Mouse (Mus musculus) limb, embryonic 11.5 days (tissue): ENCODE data around the gene Tmem11. TPM values are rescaled to one million over a fixed set of nuclear protein-coding genes. Genes with fewer than 3 reads are reported as not detected.

Experiments
- ATAC-seq: fragments of 200-750 bp; cut with Nextera tagmentation; 2 replicates; pipeline ENCODE4 v1.8.0; 2017; ENCODE audit warnings: low read depth; ENCODE audit not compliant: insufficient number of reproducible peaks, low FRiP score, low TSS enrichment
- DNase-seq: peaks from one replicate; pipeline ENCODE4 v3.0.0-alpha.2; 2015; ENCODE audit warnings: low spot score
- H3K27ac ChIP-seq: fragments of 300-500 bp; sonication (generic); replicated peaks from 2 replicates; pipeline ENCODE4 v1.5.1; 2014; ENCODE audit warnings: low read depth, mild to moderate bottlenecking, low read length
- H3K27me3 ChIP-seq: fragments of 300-500 bp; sonication (generic); 2 replicates; pipeline ENCODE4 v1.6.1; 2014; ENCODE audit warnings: mild to moderate bottlenecking, low read length, mixed read lengths; ENCODE audit not compliant: control insufficient read depth, insufficient read depth
- H3K36me3 ChIP-seq: fragments of 300-500 bp; sonication (generic); 2 replicates; pipeline ENCODE4 v1.6.1; 2014; ENCODE audit warnings: mild to moderate bottlenecking, low read length, moderate library complexity, mixed read lengths; ENCODE audit not compliant: control insufficient read depth, insufficient read depth
- H3K4me1 ChIP-seq: fragments of 300-500 bp; sonication (generic); 2 replicates; pipeline ENCODE4 v1.6.1; 2014; ENCODE audit warnings: low read length, mixed read lengths; ENCODE audit not compliant: control insufficient read depth, insufficient read depth
- H3K4me2 ChIP-seq: fragments of 300-500 bp; sonication (generic); 2 replicates; pipeline ENCODE4 v1.6.1; 2014; ENCODE audit warnings: low read depth, mild to moderate bottlenecking, moderate library complexity; ENCODE audit not compliant: severe bottlenecking
- H3K4me3 ChIP-seq: fragments of 300-500 bp; sonication (generic); 2 replicates; pipeline ENCODE4 v1.5.1; 2014; ENCODE audit warnings: low read depth, low read length
- H3K9ac ChIP-seq: fragments of 300-500 bp; sonication (generic); 2 replicates; pipeline ENCODE4 v1.6.1; 2014; ENCODE audit warnings: mild to moderate bottlenecking, low read length
- H3K9me3 ChIP-seq: fragments of 300-500 bp; sonication (generic); 2 replicates; pipeline ENCODE4 v1.6.1; 2016; ENCODE audit warnings: low read length; ENCODE audit not compliant: control insufficient read depth
- WGBS: fragments of 180-500 bp; shearing (Covaris S2); extraction: QIAGEN DNeasy Blood & Tissue Kit; methylation state at CpG from one replicate; pipeline ENCODE4 v1.1.7; 2014; 5-methylcytosine and 5-hydroxymethylcytosine counted together
- polyA plus RNA-seq: library from polyadenylated mRNA; unstranded; fragments of >200 nt; fragmentation: Nextera tagmentation; extraction: Ambion mirVana; gene quantifications from 2 replicates; pipeline ENCODE4 v1.2.1, GENCODE M21; 2014

Gene Tmem11
- polyA plus RNA-seq, 1 experiment from 2014 or later: 74.5 TPM

DNA sequence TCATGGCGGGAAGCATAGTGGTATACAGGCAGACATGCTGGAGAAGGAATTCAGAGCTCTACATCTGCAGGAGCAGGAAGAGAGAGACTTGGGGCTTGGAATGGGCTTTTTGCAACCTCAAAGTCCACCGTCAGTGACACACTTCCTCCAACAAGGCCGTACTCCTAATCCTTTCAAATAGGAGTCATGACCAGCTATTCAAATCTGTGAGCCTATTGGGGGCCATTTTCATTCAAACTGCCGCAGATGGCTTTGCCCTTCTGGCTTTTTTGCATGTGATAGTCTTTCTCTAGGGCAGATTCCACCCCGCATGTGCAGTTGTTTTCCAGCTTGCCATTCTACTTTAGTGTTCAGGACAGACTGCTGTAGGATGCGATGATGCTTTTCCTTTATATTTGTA, 42.2 kb downstream of the Tmem11 start:
- H3K4me2 ChIP-seq: no peak overlapping the region
- H3K4me3 ChIP-seq: no peak overlapping the region
- no peak for ATAC-seq
- no peak for DNase-seq
- H3K36me3 ChIP-seq: no peaks in the 10 kb centered on the region
- no peak overlapping the region for H3K9ac ChIP-seq
- no peaks in the 10 kb centered on the region for H3K9me3 ChIP-seq
- H3K27me3 ChIP-seq: no peaks in the 10 kb centered on the region
- no peaks in the 10 kb centered on the region for H3K4me1 ChIP-seq
- H3K27ac ChIP-seq: no peak overlapping the region
- 97% methylated on average over 6 of the region's 6 CpGs for WGBS

DNA sequence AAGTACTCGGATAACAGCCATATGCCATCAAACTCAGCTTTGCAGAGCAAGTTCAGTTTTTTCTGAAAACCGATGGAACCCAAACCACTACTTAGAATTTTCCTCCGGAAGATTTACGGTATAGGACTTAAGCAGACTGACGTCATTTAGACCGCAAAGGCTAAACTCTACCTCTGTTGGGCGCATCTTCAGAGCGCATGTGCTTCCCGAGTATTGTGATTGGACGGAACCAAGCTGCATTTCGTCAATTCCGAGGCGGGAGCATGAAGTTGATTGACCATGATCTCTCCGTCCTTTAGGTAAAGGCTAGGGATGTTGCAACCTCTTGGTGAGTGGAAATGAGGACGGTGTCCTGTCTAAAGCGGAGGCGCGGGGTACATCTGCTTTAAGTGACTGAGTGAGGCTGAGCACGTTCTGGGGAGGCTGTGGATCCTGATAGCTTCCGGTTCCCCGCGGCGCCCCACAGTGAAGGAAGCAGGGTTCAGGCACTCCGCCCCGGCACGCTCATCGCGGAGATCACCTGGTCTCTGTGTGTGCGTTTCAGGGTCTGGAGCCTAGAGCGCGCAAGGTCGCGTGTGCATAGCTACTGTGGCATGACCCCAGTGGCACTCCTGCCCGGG, 48.5 kb downstream of the Tmem11 start, which contains the start of gene Dhrs7b:
Dhrs7b (plus strand) TSS at position 199 of the 620 bp plus-strand sequence.
- H3K36me3 ChIP-seq: no peaks in the 10 kb centered on the region
- DNase-seq (peak; percentile 75), ATAC-seq (peak; percentile 72; the same call in 1 of the 2 replicates)
- peak within 1 kb of the TSS; percentile 86 for H3K4me2 ChIP-seq
- no peaks in the 10 kb centered on the region for H3K4me1 ChIP-seq
- peak within 1 kb of the TSS; percentile 52 for H3K4me3 ChIP-seq
- no peak within 1 kb of the TSS for H3K27ac ChIP-seq
- under 1% methylated on average over 34 of the region's 34 CpGs for WGBS
- H3K27me3 ChIP-seq: no peaks in the 10 kb centered on the region
- peak within 1 kb of the TSS; percentile 47 for H3K9ac ChIP-seq
- no peaks in the 10 kb centered on the region for H3K9me3 ChIP-seq

DNA sequence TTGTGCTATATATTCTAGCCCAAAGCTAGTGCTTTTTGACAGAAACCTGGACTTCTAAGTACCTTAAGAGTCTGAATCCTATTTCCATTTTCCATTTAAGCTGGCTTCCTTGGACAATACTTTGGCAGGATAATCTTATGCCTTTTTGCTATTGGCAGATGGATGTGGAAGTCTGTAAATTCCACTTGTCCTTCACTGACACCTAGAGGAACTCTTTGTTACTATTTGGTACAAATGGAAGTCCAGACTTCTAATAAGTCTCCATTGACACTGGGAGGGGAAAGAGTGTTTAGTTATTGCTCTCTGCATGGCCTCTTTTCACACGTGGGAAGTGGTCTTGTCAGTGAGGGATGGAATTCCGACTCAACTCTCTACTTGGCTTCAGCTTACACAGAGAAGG, 50.2 kb downstream of the Tmem11 start:
- H3K4me2 ChIP-seq: no peak overlapping the region
- ATAC-seq: no peak
- H3K9me3 ChIP-seq: no peaks in the 10 kb centered on the region
- 36% methylated on average over 2 of the region's 2 CpGs for WGBS
- H3K4me3 ChIP-seq: no peak overlapping the region
- no peak overlapping the region for H3K9ac ChIP-seq
- H3K27ac ChIP-seq: no peak overlapping the region
- no peaks in the 10 kb centered on the region for H3K36me3 ChIP-seq
- no peak for DNase-seq
- H3K4me1 ChIP-seq: no peaks in the 10 kb centered on the region
- H3K27me3 ChIP-seq: no peaks in the 10 kb centered on the region

DNA sequence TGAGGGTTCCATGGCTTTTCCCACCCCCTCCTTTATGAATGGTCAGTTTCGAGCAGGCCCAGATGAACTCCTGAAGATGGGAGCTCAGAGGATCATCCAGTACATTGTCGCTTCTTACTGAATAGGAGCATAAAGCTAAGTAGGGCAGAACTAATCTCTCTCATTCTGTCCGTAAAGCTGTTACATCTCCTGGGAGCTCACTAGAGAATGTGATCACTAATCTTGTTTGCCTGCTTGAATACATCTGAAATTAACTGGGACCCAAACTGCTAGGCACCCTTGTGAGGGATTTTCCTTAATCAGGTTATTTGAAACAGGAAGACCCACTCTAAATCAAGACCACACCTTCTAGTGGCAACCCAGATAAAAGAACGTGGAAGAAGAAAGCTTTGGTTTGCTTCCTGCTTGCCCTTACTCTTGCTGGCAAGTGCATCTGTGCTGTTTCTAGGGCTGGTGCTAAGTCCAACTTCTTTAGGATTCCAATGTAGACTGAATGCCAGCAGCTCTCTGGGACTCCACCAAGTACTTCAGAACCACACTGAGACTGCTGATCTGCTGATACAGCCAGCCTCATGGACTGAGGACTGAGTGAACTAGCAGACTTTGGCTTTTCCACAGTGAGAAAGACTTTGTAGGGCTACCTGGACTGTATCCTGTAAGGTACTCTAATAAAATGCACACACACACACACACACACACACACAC, 51.7 kb downstream of the Tmem11 start:
- Histone ChIP-seq H3K4me1 (no peaks in the 10 kb centered on the region), H3K9ac (no peak overlapping the region), H3K36me3 (no peaks in the 10 kb centered on the region), H3K4me2 (no peak overlapping the region), H3K9me3 (no peaks in the 10 kb centered on the region), H3K4me3 (no peak overlapping the region), H3K27ac (no peak overlapping the region), H3K27me3 (no peaks in the 10 kb centered on the region)
- no peak for DNase-seq
- WGBS: 71% methylated on average over 4 of the region's 4 CpGs
- ATAC-seq: no peak

DNA sequence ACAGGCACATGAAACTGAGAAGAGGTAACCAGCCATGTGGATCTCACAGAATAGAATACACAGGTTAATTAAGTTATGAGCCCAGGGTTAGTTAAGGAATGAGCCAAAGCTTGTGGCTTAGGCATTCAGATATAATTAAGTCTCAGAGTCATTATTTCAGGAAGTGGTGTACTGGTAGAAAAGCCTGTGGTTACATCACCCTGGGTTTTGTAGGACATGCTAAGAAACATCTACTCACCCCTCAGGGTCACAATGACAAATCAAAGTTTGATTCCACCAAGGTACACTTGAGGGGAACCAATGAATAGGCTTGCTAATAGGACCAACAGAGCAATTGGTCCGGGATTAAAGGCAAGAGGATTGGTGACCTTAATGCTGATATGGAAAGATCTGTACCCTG, 52.4 kb downstream of the Tmem11 start:
- H3K36me3 ChIP-seq: no peaks in the 10 kb centered on the region
- H3K27ac ChIP-seq: no peak overlapping the region
- no peaks in the 10 kb centered on the region for H3K9me3 ChIP-seq
- no peaks in the 10 kb centered on the region for H3K4me1 ChIP-seq
- no peak overlapping the region for H3K9ac ChIP-seq
- ATAC-seq (no peak), DNase-seq (no peak)
- WGBS: 56% methylated on average over 1 of the region's 1 CpGs
- H3K4me2 ChIP-seq: no peak overlapping the region
- H3K27me3 ChIP-seq: no peaks in the 10 kb centered on the region
- no peak overlapping the region for H3K4me3 ChIP-seq

DNA sequence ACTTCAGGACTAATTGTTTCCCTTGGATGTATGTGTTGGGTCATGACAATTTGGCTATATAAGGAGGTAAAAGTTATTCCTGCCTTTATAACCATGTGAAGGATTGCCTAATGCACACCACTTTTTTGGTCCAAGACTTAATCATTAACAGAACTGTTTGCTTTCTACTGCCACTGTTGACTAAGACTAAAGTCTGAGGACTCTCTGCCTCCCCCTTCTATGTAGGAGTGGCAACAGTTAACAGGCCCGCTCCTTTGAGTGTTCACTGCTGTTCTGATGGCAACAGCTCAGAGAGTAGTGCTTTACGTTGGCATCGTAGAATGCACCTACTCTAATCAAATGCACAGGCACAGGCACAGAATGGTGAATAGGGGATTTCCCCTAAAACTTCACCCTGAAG, 53.9 kb downstream of the Tmem11 start:
- no peak overlapping the region for H3K9ac ChIP-seq
- no peak for DNase-seq
- H3K4me2 ChIP-seq: no peak overlapping the region
- 85% methylated on average over 3 of the region's 3 CpGs for WGBS
- H3K36me3 ChIP-seq: no peaks in the 10 kb centered on the region
- ATAC-seq: no peak
- H3K4me3 ChIP-seq: no peak overlapping the region
- no peaks in the 10 kb centered on the region for H3K4me1 ChIP-seq
- no peaks in the 10 kb centered on the region for H3K9me3 ChIP-seq
- no peaks in the 10 kb centered on the region for H3K27me3 ChIP-seq
- H3K27ac ChIP-seq: no peak overlapping the region

DNA sequence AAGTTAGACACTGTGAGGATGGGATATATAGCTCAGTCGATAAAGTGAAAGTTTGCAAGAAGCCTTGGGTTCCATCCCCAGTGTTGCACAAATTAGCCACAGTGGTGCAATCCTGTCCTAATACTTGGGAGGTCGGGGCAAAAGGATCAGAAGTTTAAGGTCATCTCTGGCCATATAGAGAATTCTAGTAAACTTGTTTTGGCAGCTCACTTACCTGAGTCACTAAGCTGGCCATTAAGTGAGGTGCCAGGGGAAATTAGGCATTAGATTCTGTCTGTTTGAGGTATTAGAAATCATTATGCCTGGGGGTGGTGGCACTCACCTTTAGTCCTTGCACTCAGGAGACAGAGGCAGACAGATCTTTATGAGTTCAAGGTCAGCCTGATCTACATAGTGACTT, 55.3 kb downstream of the Tmem11 start:
- 71% methylated on average over 2 of the region's 2 CpGs for WGBS
- H3K27me3 ChIP-seq: no peaks in the 10 kb centered on the region
- H3K36me3 ChIP-seq: no peaks in the 10 kb centered on the region
- H3K4me1 ChIP-seq: no peaks in the 10 kb centered on the region
- H3K4me3 ChIP-seq: no peak overlapping the region
- no peak overlapping the region for H3K9ac ChIP-seq
- H3K9me3 ChIP-seq: no peaks in the 10 kb centered on the region
- no peak for DNase-seq
- no peak overlapping the region for H3K4me2 ChIP-seq
- ATAC-seq: no peak
- no peak overlapping the region for H3K27ac ChIP-seq

DNA sequence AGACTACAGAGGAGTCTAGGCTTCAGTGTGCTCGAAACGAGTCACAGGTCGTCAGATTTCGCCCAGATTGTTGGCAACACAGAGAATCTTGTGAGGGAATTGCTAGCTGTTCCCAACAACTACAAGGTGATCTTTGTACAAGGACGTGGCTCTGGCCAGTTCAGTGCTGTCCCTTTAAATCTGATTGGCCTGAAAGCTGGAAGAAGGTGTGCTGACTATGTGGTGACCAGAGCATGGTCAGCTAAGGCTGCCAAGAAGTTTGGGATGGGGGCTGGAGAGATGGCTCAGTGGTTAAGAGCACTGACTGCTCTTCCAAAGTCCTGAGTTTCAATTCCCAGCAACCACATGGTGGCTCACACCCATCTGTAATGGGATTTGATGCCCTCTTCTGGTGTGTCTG, 62.7 kb downstream of the Tmem11 start:
- Histone ChIP-seq H3K36me3 (no peaks in the 10 kb centered on the region), H3K4me3 (no peak overlapping the region), H3K27ac (no peak overlapping the region), H3K4me2 (no peak overlapping the region), H3K27me3 (no peaks in the 10 kb centered on the region), H3K9me3 (no peaks in the 10 kb centered on the region), H3K9ac (no peak overlapping the region), H3K4me1 (no peaks in the 10 kb centered on the region)
- ATAC-seq: no peak
- DNase-seq: no peak
- 71% methylated on average over 5 of the region's 5 CpGs for WGBS
